Mouse (Mus musculus): Measurements from ENCODE around the gene Grhl3. TPM values are rescaled to one million over a fixed set of nuclear protein-coding genes. Genes with fewer than 3 reads are reported as not detected.
A peak's percentile ranks its signal among the peaks of the same experiment; 100 is the strongest.

Grhl3 gene
- polyA plus RNA-seq, 1 experiment from 2014 or later: 5.1 TPM

DNA sequence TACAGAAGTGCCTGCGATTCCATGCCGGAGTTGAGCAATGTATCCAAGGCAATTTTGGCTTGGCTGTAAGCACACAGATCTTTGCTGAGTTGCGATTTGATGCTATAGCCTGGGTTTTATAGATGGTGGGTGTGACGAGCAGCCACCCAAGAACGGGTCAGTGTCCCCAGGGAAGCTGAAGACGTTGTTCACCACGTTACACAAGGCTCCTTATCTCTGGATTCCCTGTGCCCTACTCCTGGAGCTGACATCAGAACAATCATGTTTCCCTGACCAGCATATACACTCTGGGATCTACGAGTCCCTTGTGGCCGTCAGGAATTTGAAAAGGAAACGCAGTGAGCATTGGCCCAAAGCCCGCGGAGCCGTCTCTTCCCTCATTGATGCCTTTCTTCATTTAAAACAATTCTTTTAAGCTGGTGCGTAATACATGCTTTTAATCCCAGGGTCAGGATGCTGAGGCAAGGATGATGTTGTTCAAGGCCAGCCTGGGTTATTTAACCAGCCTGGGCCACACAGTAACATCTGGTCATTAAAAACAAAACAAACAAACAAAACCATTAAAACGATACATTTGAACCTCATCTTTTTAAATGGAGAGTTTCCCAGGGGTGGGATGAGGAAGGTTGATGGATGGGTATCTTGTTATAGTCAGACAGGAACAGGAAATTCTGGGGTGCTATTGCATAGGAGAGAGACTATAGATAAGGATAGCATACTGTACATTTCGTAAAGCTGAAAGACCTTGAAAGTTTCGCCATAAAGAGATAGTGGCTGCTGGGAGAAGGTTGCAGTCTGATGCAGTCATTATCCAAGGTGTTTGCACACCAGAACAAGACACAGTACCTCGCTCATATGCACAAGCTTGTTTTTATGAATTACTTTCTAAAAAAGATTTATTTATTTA is 34.8 kb upstream of the Grhl3 start:
- 55% methylated on average over 18 of the region's 18 CpGs for WGBS

DNA sequence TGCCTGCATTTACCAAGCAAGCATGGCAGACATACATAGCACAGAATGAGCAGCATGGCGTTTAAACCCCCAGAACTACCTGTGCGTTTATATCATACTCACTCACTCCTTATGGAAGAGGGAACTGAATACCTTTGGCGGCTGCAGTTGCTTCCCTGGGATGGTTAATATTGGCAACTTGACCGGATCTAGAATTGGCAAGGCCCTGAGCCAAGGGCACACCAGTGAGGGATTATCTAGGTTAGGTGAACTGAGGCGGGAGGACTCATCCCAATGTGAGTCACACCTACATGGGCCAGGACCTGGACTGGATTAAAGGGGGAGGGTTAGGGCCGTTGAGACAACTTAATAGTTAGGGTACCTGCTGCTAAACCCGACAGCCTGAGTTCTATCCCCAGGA is 32.8 kb upstream of the Grhl3 start:
- H3K9ac ChIP-seq (ENCODE audit: low read length): no peak overlapping the region
- H3K4me2 ChIP-seq (ENCODE audit: low read length): no peak overlapping the region
- H3K27me3 ChIP-seq (ENCODE audit: control insufficient read depth, insufficient read depth, low read length): no peaks in the 10 kb centered on the region
- H3K4me1 ChIP-seq (ENCODE audit: control insufficient read depth in 2 of 2, insufficient read depth in 2 of 2, low read length in 2 of 2): peaks cover 0 to 3% of the 10 kb centered on the region in 2 experiments; a peak in 1 of 4 replicates
- H3K4me3 ChIP-seq (ENCODE audit: control insufficient read depth in 1 of 2, insufficient read depth in 1 of 2, low read depth in 1 of 2, low read length in 2 of 2): no peak overlapping the region
- H3K27ac ChIP-seq (replicated peaks in 1 of 2; ENCODE audit: control insufficient read depth in 1 of 2, insufficient read depth in 1 of 2, low read depth in 2 of 2, low read length in 2 of 2): no peak overlapping the region
- WGBS: 83% methylated on average over 7 of the region's 7 CpGs
- peaks cover 8% of the 10 kb centered on the region for H3K9me3 ChIP-seq (ENCODE audit: control insufficient read depth, low read length)
- H3K36me3 ChIP-seq (ENCODE audit: control insufficient read depth, insufficient read depth, low read length): no peaks in the 10 kb centered on the region
- ATAC-seq (ENCODE audit: insufficient number of reproducible peaks, insufficient read depth, low FRiP score, low read depth): no peak

More for the DNA sequence above, 34.8 kb upstream of the Grhl3 start:
- no peaks in the 10 kb centered on the region for H3K36me3 ChIP-seq (ENCODE audit: control insufficient read depth, insufficient read depth, low read length)
- H3K9ac ChIP-seq (ENCODE audit: low read length): no peak overlapping the region
- ATAC-seq (ENCODE audit: insufficient number of reproducible peaks, insufficient read depth, low FRiP score, low read depth): no peak
- no peak overlapping the region for H3K4me2 ChIP-seq (ENCODE audit: low read length)
- H3K9me3 ChIP-seq (ENCODE audit: control insufficient read depth, low read length): peaks cover 12% of the 10 kb centered on the region
- H3K4me1 ChIP-seq (ENCODE audit: control insufficient read depth in 2 of 2, insufficient read depth in 2 of 2, low read length in 2 of 2): peaks cover 8% of the 10 kb centered on the region in 2 experiments; a peak in 3 of 4 replicates
- no peak overlapping the region for H3K27ac ChIP-seq (replicated peaks in 1 of 2; ENCODE audit: control insufficient read depth in 1 of 2, insufficient read depth in 1 of 2, low read depth in 2 of 2, low read length in 2 of 2)
- no peak overlapping the region for H3K4me3 ChIP-seq (ENCODE audit: control insufficient read depth in 1 of 2, insufficient read depth in 1 of 2, low read depth in 1 of 2, low read length in 2 of 2)
- no peaks in the 10 kb centered on the region for H3K27me3 ChIP-seq (ENCODE audit: control insufficient read depth, insufficient read depth, low read length)

DNA sequence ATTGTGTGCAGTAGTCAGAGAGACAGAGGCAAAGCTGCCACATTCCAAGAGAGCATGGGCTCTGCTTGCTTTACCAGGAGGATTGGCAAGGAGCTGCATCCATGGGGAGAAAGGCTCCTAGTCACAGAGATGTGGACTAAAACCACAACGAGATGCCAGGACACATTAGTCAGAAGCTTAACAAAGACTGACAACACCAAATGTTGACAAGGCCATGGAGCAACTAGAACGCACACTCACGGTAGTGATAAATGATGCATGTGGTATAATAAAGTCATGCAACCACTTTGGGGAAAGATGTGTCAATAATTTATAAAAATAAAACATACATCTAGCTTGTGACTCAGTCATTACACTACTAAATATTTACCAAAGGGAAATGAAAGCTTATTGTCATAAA is 28.1 kb upstream of the Grhl3 start:
- no peak overlapping the region for H3K9ac ChIP-seq (ENCODE audit: low read length)
- 91% methylated on average over 3 of the region's 3 CpGs for WGBS
- H3K9me3 ChIP-seq (ENCODE audit: control insufficient read depth, low read length): no peaks in the 10 kb centered on the region
- no peak overlapping the region for H3K27ac ChIP-seq (replicated peaks in 1 of 2; ENCODE audit: control insufficient read depth in 1 of 2, insufficient read depth in 1 of 2, low read depth in 2 of 2, low read length in 2 of 2)
- H3K4me2 ChIP-seq (ENCODE audit: low read length): no peak overlapping the region
- H3K4me3 ChIP-seq (ENCODE audit: control insufficient read depth in 1 of 2, insufficient read depth in 1 of 2, low read depth in 1 of 2, low read length in 2 of 2): no peak overlapping the region
- H3K4me1 ChIP-seq (ENCODE audit: control insufficient read depth in 2 of 2, insufficient read depth in 2 of 2, low read length in 2 of 2): peaks cover 3 to 9% of the 10 kb centered on the region in 2 experiments; a peak in 3 of 4 replicates
- no peaks in the 10 kb centered on the region for H3K36me3 ChIP-seq (ENCODE audit: control insufficient read depth, insufficient read depth, low read length)
- H3K27me3 ChIP-seq (ENCODE audit: control insufficient read depth, insufficient read depth, low read length): no peaks in the 10 kb centered on the region
- no peak for ATAC-seq (ENCODE audit: insufficient number of reproducible peaks, insufficient read depth, low FRiP score, low read depth)

DNA sequence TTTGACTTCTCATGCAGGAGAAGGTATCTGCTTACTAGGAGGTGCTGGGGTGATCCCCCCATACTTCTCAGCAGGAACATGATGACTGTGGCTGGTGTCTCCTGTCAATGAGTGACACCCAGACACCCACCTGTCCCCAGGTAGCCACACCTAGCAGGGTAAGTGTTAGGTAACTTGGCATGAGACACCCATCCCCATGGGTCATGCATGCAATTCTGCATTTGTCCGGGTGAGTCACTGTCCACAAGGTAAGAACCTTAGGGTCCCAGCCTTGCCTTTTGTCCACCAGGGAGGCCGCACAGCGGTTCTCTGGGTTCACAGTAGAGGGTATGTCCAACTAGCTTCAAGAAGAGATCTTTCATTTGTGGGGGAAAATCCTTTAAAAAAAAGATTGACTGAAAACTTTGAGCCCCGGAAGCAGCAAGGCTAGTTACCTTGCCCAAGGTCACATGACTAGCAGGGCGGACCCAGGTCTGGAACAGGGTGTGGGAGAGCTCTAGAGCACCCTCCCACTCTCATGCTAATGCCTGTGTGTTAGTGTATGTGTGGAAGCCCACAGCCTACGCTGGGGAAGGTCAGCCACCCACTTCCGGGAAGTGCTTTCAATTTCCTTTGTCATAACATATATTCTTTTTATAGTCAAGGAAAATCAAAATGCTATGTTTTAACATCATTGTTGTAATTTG is 26.2 kb upstream of the Grhl3 start:
- WGBS: 83% methylated on average over 7 of the region's 7 CpGs
- H3K9me3 ChIP-seq (ENCODE audit: control insufficient read depth, low read length): no peaks in the 10 kb centered on the region

DNA sequence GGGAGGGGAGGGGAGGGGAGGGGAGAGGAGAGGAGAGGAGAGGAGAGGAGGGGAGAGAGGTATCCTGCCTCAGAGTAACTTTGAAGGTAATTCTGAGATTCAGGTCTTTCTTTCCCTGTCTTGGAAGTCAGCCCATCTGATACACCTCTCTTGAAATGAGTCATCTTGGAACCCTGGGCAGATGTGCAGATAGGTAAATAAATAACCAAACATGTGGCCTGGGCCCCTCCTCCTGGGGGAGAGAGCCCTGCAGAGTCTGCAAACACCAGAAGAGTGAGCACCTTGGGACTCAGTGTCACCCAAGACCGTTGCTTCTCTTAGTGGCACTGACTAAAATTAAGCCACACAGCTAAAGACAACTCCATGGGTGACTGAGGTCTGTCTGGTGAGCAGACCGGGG is 25.6 kb upstream of the Grhl3 start:
- peaks cover 14 to 15% of the 10 kb centered on the region in 2 experiments for H3K4me1 ChIP-seq (ENCODE audit: control insufficient read depth in 2 of 2, insufficient read depth in 2 of 2, low read length in 2 of 2)
- no peak overlapping the region for H3K27ac ChIP-seq (replicated peaks in 1 of 2; ENCODE audit: control insufficient read depth in 1 of 2, insufficient read depth in 1 of 2, low read depth in 2 of 2, low read length in 2 of 2)
- no peak overlapping the region for H3K4me2 ChIP-seq (ENCODE audit: low read length)
- no peak overlapping the region for H3K9ac ChIP-seq (ENCODE audit: low read length)
- no peaks in the 10 kb centered on the region for H3K9me3 ChIP-seq (ENCODE audit: control insufficient read depth, low read length)
- no peak overlapping the region for H3K4me3 ChIP-seq (ENCODE audit: control insufficient read depth in 1 of 2, insufficient read depth in 1 of 2, low read depth in 1 of 2, low read length in 2 of 2)
- H3K36me3 ChIP-seq (ENCODE audit: control insufficient read depth, insufficient read depth, low read length): no peaks in the 10 kb centered on the region
- H3K27me3 ChIP-seq (ENCODE audit: control insufficient read depth, insufficient read depth, low read length): no peaks in the 10 kb centered on the region
- no peak for ATAC-seq (ENCODE audit: insufficient number of reproducible peaks, insufficient read depth, low FRiP score, low read depth)
- 79% methylated on average over 2 of the region's 2 CpGs for WGBS

More for the DNA sequence above, 26.2 kb upstream of the Grhl3 start:
- no peaks in the 10 kb centered on the region for H3K36me3 ChIP-seq (ENCODE audit: control insufficient read depth, insufficient read depth, low read length)
- no peak overlapping the region for H3K9ac ChIP-seq (ENCODE audit: low read length)
- ATAC-seq (ENCODE audit: insufficient number of reproducible peaks, insufficient read depth, low FRiP score, low read depth): no peak
- no peak overlapping the region for H3K4me2 ChIP-seq (ENCODE audit: low read length)
- H3K4me3 ChIP-seq (ENCODE audit: control insufficient read depth in 1 of 2, insufficient read depth in 1 of 2, low read depth in 1 of 2, low read length in 2 of 2): no peak overlapping the region
- H3K27me3 ChIP-seq (ENCODE audit: control insufficient read depth, insufficient read depth, low read length): no peaks in the 10 kb centered on the region
- H3K27ac ChIP-seq (replicated peaks in 1 of 2; ENCODE audit: control insufficient read depth in 1 of 2, insufficient read depth in 1 of 2, low read depth in 2 of 2, low read length in 2 of 2): no peak overlapping the region
- peaks cover 14 to 15% of the 10 kb centered on the region in 2 experiments for H3K4me1 ChIP-seq (ENCODE audit: control insufficient read depth in 2 of 2, insufficient read depth in 2 of 2, low read length in 2 of 2)

DNA sequence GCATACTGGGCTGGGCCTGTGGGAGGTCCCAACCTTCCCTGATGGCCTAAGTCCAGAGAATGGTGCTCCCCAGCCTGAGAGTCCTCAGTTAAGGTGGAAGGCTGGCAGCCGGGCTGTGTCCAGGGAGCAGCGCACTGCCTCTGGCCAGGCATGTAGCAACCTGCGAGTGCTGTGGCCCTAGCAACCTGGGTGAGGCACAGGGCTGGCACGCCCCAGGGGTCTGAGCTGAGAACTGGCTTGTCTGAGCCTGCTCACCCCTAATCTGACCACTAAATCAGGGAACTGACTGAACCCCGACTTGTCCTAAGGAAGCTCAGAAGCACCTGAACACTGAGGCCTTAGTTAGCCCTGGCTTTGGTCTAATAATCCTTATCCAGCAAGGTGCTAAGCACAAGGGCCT is 24.1 kb upstream of the Grhl3 start:
- H3K9ac ChIP-seq (ENCODE audit: low read length): no peak overlapping the region
- H3K4me1 ChIP-seq (ENCODE audit: control insufficient read depth in 2 of 2, insufficient read depth in 2 of 2, low read length in 2 of 2): peaks cover 12 to 14% of the 10 kb centered on the region in 2 experiments
- peaks cover 5% of the 10 kb centered on the region; the same call in 1 of the 2 replicates for H3K9me3 ChIP-seq (ENCODE audit: control insufficient read depth, low read length)
- no peak for ATAC-seq (ENCODE audit: insufficient number of reproducible peaks, insufficient read depth, low FRiP score, low read depth)
- no peak overlapping the region for H3K4me2 ChIP-seq (ENCODE audit: low read length)
- H3K4me3 ChIP-seq (ENCODE audit: control insufficient read depth in 1 of 2, insufficient read depth in 1 of 2, low read depth in 1 of 2, low read length in 2 of 2): no peak overlapping the region
- no peak overlapping the region for H3K27ac ChIP-seq (replicated peaks in 1 of 2; ENCODE audit: control insufficient read depth in 1 of 2, insufficient read depth in 1 of 2, low read depth in 2 of 2, low read length in 2 of 2)
- WGBS: 86% methylated on average over 5 of the region's 5 CpGs
- no peaks in the 10 kb centered on the region for H3K36me3 ChIP-seq (ENCODE audit: control insufficient read depth, insufficient read depth, low read length)
- H3K27me3 ChIP-seq (ENCODE audit: control insufficient read depth, insufficient read depth, low read length): no peaks in the 10 kb centered on the region

DNA sequence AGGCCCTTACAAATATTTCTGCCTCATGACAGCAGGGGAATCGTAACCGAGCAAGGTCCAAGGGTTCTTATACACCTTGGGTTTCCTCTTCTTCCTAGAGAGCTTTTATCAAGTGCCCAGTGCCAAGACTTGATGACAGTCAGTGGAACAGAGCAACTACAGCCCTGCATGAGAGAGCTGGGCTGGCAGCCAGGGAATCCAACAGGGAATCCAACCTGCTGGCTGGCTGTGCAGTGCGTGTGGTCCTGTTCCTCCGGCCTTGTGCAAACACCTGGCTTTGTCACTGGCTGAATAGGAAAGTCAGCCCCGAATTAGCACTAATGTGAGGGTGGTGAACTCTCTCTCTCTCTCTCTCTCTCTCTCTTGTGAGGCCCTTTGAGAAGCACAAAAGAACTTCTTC is 22.5 kb upstream of the Grhl3 start:
- Histone ChIP-seq H3K4me3 (ENCODE audit: control insufficient read depth in 1 of 2, insufficient read depth in 1 of 2, low read depth in 1 of 2, low read length in 2 of 2) (no peak overlapping the region), H3K36me3 (ENCODE audit: control insufficient read depth, insufficient read depth, low read length) (no peaks in the 10 kb centered on the region), H3K9me3 (ENCODE audit: control insufficient read depth, low read length) (peaks cover 5% of the 10 kb centered on the region; the same call in 1 of the 2 replicates), H3K27ac (replicated peaks in 1 of 2; ENCODE audit: control insufficient read depth in 1 of 2, insufficient read depth in 1 of 2, low read depth in 2 of 2, low read length in 2 of 2) (peak overlapping the region in 1 of 2 experiments; percentile 67; a peak in 2 of 4 replicates), H3K4me1 (ENCODE audit: control insufficient read depth in 2 of 2, insufficient read depth in 2 of 2, low read length in 2 of 2) (peaks cover 12 to 14% of the 10 kb centered on the region in 2 experiments), H3K27me3 (ENCODE audit: control insufficient read depth, insufficient read depth, low read length) (no peaks in the 10 kb centered on the region), H3K9ac (ENCODE audit: low read length) (no peak overlapping the region), H3K4me2 (ENCODE audit: low read length) (no peak overlapping the region)
- ATAC-seq (ENCODE audit: insufficient number of reproducible peaks, insufficient read depth, low FRiP score, low read depth): no peak; the same call in 1 of the 2 replicates
- WGBS: 17% methylated on average over 5 of the region's 5 CpGs
